Mouse (Mus musculus): Measurements from ENCODE around the gene Neurl1a.

The Neurl1a gene

GRCm38 (mm10) chr19:47240076-47240475 is 61.5 kb downstream of the Neurl1a start:
- ATAC-seq (ENCODE audit: insufficient number of reproducible peaks, low FRiP score, low TSS enrichment), result no peak

- no peak for ATAC-seq (ENCODE audit: insufficient number of reproducible peaks, low FRiP score, low TSS enrichment)
Measured at GRCm38 (mm10) chr19:47240957-47241356, 62.3 kb downstream of the Neurl1a start.

GRCm38 (mm10) chr19:47242227-47242626 is 63.6 kb downstream of the Neurl1a start:
- ATAC-seq (ENCODE audit: insufficient number of reproducible peaks, low FRiP score, low TSS enrichment), result no peak

- no peak for ATAC-seq (ENCODE audit: insufficient number of reproducible peaks, low FRiP score, low TSS enrichment)
Measured at GRCm38 (mm10) chr19:47245512-47245911, 66.9 kb downstream of the Neurl1a start.

GRCm38 (mm10) chr19:47247791-47248190 is 69.2 kb downstream of the Neurl1a start:
- no peak for ATAC-seq (ENCODE audit: insufficient number of reproducible peaks, low FRiP score, low TSS enrichment)

- ATAC-seq (ENCODE audit: insufficient number of reproducible peaks, low FRiP score, low TSS enrichment), result no peak
Measured at GRCm38 (mm10) chr19:47248296-47248695, 69.7 kb downstream of the Neurl1a start.

GRCm38 (mm10) chr19:47248906-47249568 is 70.4 kb downstream of the Neurl1a start:
- peak; percentile 12; the same call in 1 of the 2 replicates for ATAC-seq (ENCODE audit: insufficient number of reproducible peaks, low FRiP score, low TSS enrichment)

GRCm38 (mm10) chr19:47250931-47251330 is 72.3 kb downstream of the Neurl1a start:
- ATAC-seq (ENCODE audit: insufficient number of reproducible peaks, low FRiP score, low TSS enrichment), result no peak

- ATAC-seq (ENCODE audit: insufficient number of reproducible peaks, low FRiP score, low TSS enrichment), result no peak
Measured at GRCm38 (mm10) chr19:47253053-47253628, 74.5 kb downstream of the Neurl1a start.

- no peak for ATAC-seq (ENCODE audit: insufficient number of reproducible peaks, low FRiP score, low TSS enrichment)
Measured at GRCm38 (mm10) chr19:47255036-47255435, 76.4 kb downstream of the Neurl1a start.

- no peak for ATAC-seq (ENCODE audit: insufficient number of reproducible peaks, low FRiP score, low TSS enrichment)
Measured at GRCm38 (mm10) chr19:47255919-47256318, 77.3 kb downstream of the Neurl1a start.

- ATAC-seq (ENCODE audit: insufficient number of reproducible peaks, low FRiP score, low TSS enrichment), result no peak
Measured at GRCm38 (mm10) chr19:47259581-47259980, 81.0 kb downstream of the Neurl1a start.

- no peak for ATAC-seq (ENCODE audit: insufficient number of reproducible peaks, low FRiP score, low TSS enrichment)
Measured at GRCm38 (mm10) chr19:47261196-47261595, 82.6 kb downstream of the Neurl1a start.

- no peak for ATAC-seq (ENCODE audit: insufficient number of reproducible peaks, low FRiP score, low TSS enrichment)
Measured at GRCm38 (mm10) chr19:47263621-47264020, 85.0 kb downstream of the Neurl1a start.

- peak; percentile 59; the same call in 1 of the 2 replicates for ATAC-seq (ENCODE audit: insufficient number of reproducible peaks, low FRiP score, low TSS enrichment)
Measured at GRCm38 (mm10) chr19:47264322-47265092, 85.9 kb downstream of the Neurl1a start.

GRCm38 (mm10) chr19:47266070-47266801 is 87.6 kb downstream of the Neurl1a start:
- ATAC-seq (ENCODE audit: insufficient number of reproducible peaks, low FRiP score, low TSS enrichment), result 0 out of 2 replicates have a peak, but pooled peaks have one; percentile 27

- ATAC-seq (ENCODE audit: insufficient number of reproducible peaks, low FRiP score, low TSS enrichment), result no peak
Measured at GRCm38 (mm10) chr19:47267066-47267465, 88.4 kb downstream of the Neurl1a start.

- no peak for ATAC-seq (ENCODE audit: insufficient number of reproducible peaks, low FRiP score, low TSS enrichment)
Measured at GRCm38 (mm10) chr19:47269729-47270128, 91.1 kb downstream of the Neurl1a start.

- ATAC-seq (ENCODE audit: insufficient number of reproducible peaks, low FRiP score, low TSS enrichment), result no peak
Measured at GRCm38 (mm10) chr19:47270520-47270919, 91.9 kb downstream of the Neurl1a start.

GRCm38 (mm10) chr19:47276730-47277129 is 98.1 kb downstream of the Neurl1a start:
- no peak for ATAC-seq (ENCODE audit: insufficient number of reproducible peaks, low FRiP score, low TSS enrichment)

GRCm38 (mm10) chr19:47279372-47279771 is 100.8 kb downstream of the Neurl1a start:
- 0 out of 2 replicates have a peak, but pooled peaks have one; percentile 7 for ATAC-seq (ENCODE audit: insufficient number of reproducible peaks, low FRiP score, low TSS enrichment)
